Mouse (Mus musculus): ENCODE results near the gene Gm10964.

DNA sequence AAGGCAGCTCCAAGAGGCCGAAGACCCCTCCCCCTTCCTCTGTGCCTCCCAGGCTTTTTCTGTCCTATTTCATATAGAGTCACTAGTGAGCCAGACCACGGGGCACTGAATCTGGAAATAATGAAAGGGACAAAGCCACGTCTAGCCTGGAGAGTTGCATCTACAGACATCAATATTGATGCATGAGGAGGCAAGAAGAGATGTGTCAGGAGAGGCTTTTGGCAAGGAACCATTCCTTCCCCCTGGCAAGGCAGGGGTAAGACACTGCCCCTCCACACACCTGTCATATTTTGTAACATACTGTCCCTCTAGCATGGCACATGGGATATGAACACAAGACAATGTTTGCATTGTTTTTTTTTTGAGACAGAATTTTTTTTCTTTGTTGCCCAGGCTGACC, 12.5 kb upstream of the Gm10964 start:
- TF ChIP-seq CTCF (IDR thresholded peaks at IDR 0.05; ENCODE audit: low read depth) (no peak), EP300 (IDR thresholded peaks at IDR 0.05; ENCODE audit: low read depth) (no peak)

Measured in liver, postnatal 0 days (tissue).